Mouse (Mus musculus): ENCODE data around the gene Lama2.

DNA sequence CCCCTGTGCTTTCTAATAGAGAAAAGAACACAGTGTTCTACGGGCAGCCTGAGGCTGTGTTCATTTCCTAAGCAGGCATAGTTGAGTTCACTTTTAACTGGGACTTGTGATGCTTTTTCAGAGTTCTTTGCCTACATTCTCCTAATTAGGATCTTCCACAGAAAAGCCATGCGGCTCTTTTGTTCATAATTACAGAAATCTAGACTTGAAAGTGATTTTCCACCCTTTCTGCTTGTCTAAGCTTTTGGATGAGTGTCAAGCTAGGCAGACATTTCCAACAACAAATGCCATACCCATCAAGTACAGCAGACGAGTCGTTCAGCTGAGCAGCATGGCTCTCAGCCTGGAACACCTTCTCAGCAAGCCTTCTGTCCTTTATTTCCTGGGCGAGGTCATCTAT lies 515.7 kb downstream of the Lama2 start:
- TF ChIP-seq POLR2A (IDR thresholded peaks at IDR 0.05; ENCODE audit: borderline replicate concordance, extremely low read depth, insufficient read depth, insufficient read length, poor library complexity, severe bottlenecking) (no peak), CTCF (IDR thresholded peaks at IDR 0.05; ENCODE audit: borderline replicate concordance, extremely low read depth, insufficient read depth, insufficient read length) (no peak)

All from brain, embryonic 14.5 days (tissue).